Mouse (Mus musculus) embryonic facial prominence, embryonic 12.5 days (tissue): ENCODE data around the gene Dhrs7c. TPM values are rescaled to one million over a fixed set of nuclear protein-coding genes. Genes with fewer than 3 reads are reported as not detected.

Source experiments
- ATAC-seq: fragments of 200-750 bp; cut with Nextera tagmentation; 2 replicates; pipeline ENCODE4 v1.8.0; 2017; ENCODE audit not compliant: insufficient number of reproducible peaks, insufficient read depth, low FRiP score, low TSS enrichment
- H3K27ac ChIP-seq: fragments of 300-500 bp; sonication (generic); 2 replicates; pipeline ENCODE4 v1.5.1; 2016; ENCODE audit warnings: mild to moderate bottlenecking
- H3K27me3 ChIP-seq: fragments of 300-500 bp; sonication (generic); 2 replicates; pipeline ENCODE4 v1.6.1; 2016; ENCODE audit warnings: mild to moderate bottlenecking, moderate library complexity
- H3K36me3 ChIP-seq: fragments of 300-500 bp; sonication (generic); 2 replicates; pipeline ENCODE4 v1.6.1; 2016; ENCODE audit warnings: mild to moderate bottlenecking
- H3K4me1 ChIP-seq: fragments of 300-500 bp; sonication (generic); 2 replicates; pipeline ENCODE4 v1.6.1; 2016
- H3K4me2 ChIP-seq: fragments of 300-500 bp; sonication (generic); replicated peaks from 2 replicates; pipeline ENCODE4 v1.6.1; 2016; ENCODE audit warnings: mild to moderate bottlenecking, moderate library complexity
- H3K4me3 ChIP-seq: fragments of 300-500 bp; sonication (generic); 2 replicates; pipeline ENCODE4 v1.5.1; 2016; ENCODE audit warnings: mild to moderate bottlenecking
- H3K9ac ChIP-seq: fragments of 300-500 bp; sonication (generic); 2 replicates; pipeline ENCODE4 v1.6.1; 2016; ENCODE audit warnings: mild to moderate bottlenecking, moderate library complexity
- H3K9me3 ChIP-seq: fragments of 300-500 bp; sonication (generic); 2 replicates; pipeline ENCODE4 v1.6.1; 2016; ENCODE audit warnings: mild to moderate bottlenecking, moderate library complexity
- WGBS: fragments of 180-500 bp; shearing (Covaris S2); methylation state at CpG from one replicate; pipeline ENCODE4 v1.1.7; 2016; 5-methylcytosine and 5-hydroxymethylcytosine counted together
- polyA plus RNA-seq: library from polyadenylated mRNA; unstranded; fragments of >200 nt; fragmentation: Nextera tagmentation; extraction: Ambion mirVana; gene quantifications from 2 replicates; pipeline ENCODE4 v1.2.1, GENCODE M21; 2016

The Dhrs7c gene
- 1.1 and 1.2 TPM in 2 replicates for polyA plus RNA-seq

DNA sequence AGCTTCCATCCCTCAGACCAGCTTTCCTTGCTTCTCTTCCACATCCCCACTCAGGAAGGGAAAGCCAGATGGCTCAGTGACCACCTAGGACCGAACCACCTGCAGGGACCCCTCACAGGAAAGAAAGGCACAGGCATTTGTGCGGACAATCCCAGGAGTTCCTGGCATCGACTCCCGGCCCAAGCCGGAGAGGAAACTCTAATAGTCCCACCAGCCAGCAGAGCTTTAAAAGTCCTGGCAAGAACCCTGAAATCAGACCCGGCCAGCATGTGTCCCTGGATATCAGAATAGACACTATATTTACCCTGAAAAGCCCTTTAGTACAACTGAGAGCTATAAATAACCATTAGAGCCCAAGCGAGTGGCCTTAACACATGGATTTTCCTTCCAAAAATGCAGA lies at the start of gene Dhrs7c:
Gene Dhrs7c, plus strand, starts transcription at position 257 of the 400 bp plus-strand sequence.
- no peaks in the 10 kb centered on the region for H3K36me3 ChIP-seq
- no peak within 1 kb of the TSS for H3K4me2 ChIP-seq
- H3K9ac ChIP-seq, result no peak within 1 kb of the TSS
- 73% methylated on average over 7 of the region's 7 CpGs for WGBS
- no peak for ATAC-seq
- no peaks in the 10 kb centered on the region for H3K27me3 ChIP-seq
- H3K4me3 ChIP-seq, result no peak within 1 kb of the TSS
- H3K4me1 ChIP-seq, result 0 out of 2 replicates have a peak, but pooled peaks cover 4% of the 10 kb centered on the region
- no peaks in the 10 kb centered on the region for H3K9me3 ChIP-seq
- H3K27ac ChIP-seq, result no peak within 1 kb of the TSS

DNA sequence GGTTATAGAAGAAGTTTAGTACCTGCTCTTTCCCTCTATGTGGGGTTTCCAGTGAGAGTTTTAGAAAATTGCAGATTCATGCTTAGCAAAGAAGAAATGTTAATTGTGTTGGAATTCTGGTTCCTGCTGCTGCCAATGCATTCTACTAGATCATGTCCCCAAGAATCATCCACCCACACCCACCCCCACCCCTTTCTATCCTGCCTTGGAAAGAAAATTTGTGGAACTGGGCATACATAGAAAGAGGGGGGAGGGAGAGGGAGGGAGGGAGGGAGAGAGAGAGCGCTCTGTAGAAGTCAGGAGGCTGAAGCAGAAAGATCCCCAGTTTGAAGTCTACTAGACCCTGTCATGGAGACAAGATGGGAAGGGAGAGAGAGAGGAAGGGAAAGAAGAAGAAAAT lies 41.7 kb upstream of the Dhrs7c start:
- no peaks in the 10 kb centered on the region for H3K36me3 ChIP-seq
- H3K4me2 ChIP-seq, result no peak overlapping the region
- H3K9ac ChIP-seq, result no peak overlapping the region
- H3K4me1 ChIP-seq, result no peaks in the 10 kb centered on the region
- no peaks in the 10 kb centered on the region for H3K9me3 ChIP-seq
- H3K4me3 ChIP-seq, result no peak overlapping the region
- no peak overlapping the region for H3K27ac ChIP-seq
- no peak for ATAC-seq
- H3K27me3 ChIP-seq, result no peaks in the 10 kb centered on the region
- WGBS, result 89% methylated on average over 1 of the region's 1 CpGs

GRCm38 (mm10) chr11:67757373-67758167 lies 40.4 kb upstream of the Dhrs7c start:
- no peaks in the 10 kb centered on the region for H3K9me3 ChIP-seq
- H3K27me3 ChIP-seq, result no peaks in the 10 kb centered on the region
- H3K4me1 ChIP-seq, result no peaks in the 10 kb centered on the region
- H3K27ac ChIP-seq, result no peak overlapping the region
- no peak overlapping the region for H3K4me3 ChIP-seq
- no peak overlapping the region for H3K4me2 ChIP-seq
- H3K36me3 ChIP-seq, result no peaks in the 10 kb centered on the region
- no peak for ATAC-seq
- no peak overlapping the region for H3K9ac ChIP-seq
- 70% methylated on average over 15 of the region's 15 CpGs for WGBS

DNA sequence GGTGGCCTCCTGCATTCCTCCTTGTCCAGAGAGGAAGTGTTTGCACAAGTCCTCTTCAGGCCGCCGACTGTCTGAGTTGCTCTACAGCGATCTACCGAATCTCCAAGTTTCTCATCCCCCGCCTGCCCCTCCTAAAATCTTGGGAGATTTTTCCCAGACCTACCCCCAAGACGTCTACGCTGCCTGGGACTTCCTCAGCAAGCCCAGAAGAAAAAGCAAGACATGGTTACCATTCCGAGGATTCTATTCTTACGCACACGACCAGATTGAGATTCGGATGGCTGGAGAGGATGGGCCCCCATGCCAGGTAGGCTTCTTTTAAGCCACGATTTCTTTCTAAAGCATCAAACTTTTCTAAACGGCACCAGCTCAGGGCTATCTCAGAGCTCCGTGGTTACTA lies 26.9 kb upstream of the Dhrs7c start, which contains the start of gene Glp2r:
Gene Glp2r, minus strand, starts transcription at position 101 of the 400 bp plus-strand sequence.
- ATAC-seq, result no peak
- Histone ChIP-seq H3K36me3 (no peaks in the 10 kb centered on the region), H3K9ac (no peak within 1 kb of the TSS), H3K27ac (no peak within 1 kb of the TSS), H3K27me3 (no peaks in the 10 kb centered on the region; the same call in 1 of the 2 replicates), H3K4me2 (no peak within 1 kb of the TSS), H3K4me3 (no peak within 1 kb of the TSS), H3K4me1 (no peaks in the 10 kb centered on the region), H3K9me3 (no peaks in the 10 kb centered on the region)
- 84% methylated on average over 14 of the region's 14 CpGs for WGBS

GRCm38 (mm10) chr11:67771691-67772090 lies 26.3 kb upstream of the Dhrs7c start:
- Histone ChIP-seq H3K9ac (no peak overlapping the region), H3K9me3 (no peaks in the 10 kb centered on the region), H3K27me3 (no peaks in the 10 kb centered on the region; the same call in 1 of the 2 replicates), H3K4me3 (no peak overlapping the region), H3K36me3 (no peaks in the 10 kb centered on the region), H3K4me2 (no peak overlapping the region), H3K27ac (no peak overlapping the region), H3K4me1 (no peaks in the 10 kb centered on the region)
- no peak for ATAC-seq
- 80% methylated on average over 2 of the region's 2 CpGs for WGBS

DNA sequence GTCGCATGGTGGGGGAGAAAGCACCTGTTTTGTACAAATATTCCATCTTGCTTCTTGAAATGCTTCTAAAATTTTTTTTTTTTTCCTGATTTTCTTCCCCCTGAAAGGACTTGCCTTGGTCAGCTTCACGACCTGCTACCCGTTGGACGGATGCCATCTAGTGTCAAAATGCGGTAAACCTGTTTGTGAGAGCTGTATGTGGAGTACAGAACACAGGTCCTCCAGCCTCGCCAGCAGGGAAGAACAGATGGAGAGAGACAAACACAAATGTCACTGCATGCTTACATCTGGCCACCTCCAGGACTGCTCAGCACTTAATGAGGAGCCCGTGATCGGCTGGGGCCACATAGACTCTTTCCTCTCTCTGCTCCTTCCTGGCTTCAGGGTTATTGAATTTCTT lies 25.4 kb upstream of the Dhrs7c start:
- Histone ChIP-seq H3K27me3 (no peaks in the 10 kb centered on the region; the same call in 1 of the 2 replicates), H3K4me1 (no peaks in the 10 kb centered on the region), H3K4me3 (no peak overlapping the region), H3K9me3 (no peaks in the 10 kb centered on the region), H3K36me3 (no peaks in the 10 kb centered on the region), H3K9ac (no peak overlapping the region), H3K4me2 (no peak overlapping the region), H3K27ac (no peak overlapping the region)
- 19% methylated on average over 8 of the region's 8 CpGs for WGBS
- 0 out of 2 replicates have a peak, but pooled peaks have one; percentile 35 for ATAC-seq

DNA sequence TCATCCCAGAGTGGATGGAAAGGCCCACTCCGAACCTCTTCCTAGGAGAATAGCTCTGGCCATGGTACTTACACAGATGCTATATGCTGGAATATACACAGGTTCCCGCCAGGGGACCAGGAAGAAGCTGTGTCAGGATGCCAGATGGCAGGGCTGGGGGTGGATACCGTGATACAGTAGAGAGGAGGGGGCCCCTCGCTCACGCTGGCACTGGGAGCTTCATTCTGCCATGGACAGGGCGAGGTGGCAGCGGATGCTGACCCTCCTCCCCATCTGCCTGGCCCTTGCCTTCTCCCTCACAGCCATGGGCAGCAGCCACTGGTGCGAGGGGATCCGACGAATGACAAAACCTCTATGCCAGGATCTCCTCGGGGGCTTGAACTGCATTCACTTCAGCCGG lies 23.6 kb upstream of the Dhrs7c start, which contains the start of gene Gsg1l2:
Gene Gsg1l2, plus strand, starts transcription at position 230 of the 400 bp plus-strand sequence.
- WGBS, result 84% methylated on average over 12 of the region's 12 CpGs
- Histone ChIP-seq H3K36me3 (no peaks in the 10 kb centered on the region), H3K27me3 (no peaks in the 10 kb centered on the region; the same call in 1 of the 2 replicates), H3K27ac (no peak within 1 kb of the TSS), H3K4me1 (no peaks in the 10 kb centered on the region), H3K4me2 (no peak within 1 kb of the TSS), H3K4me3 (no peak within 1 kb of the TSS), H3K9ac (no peak within 1 kb of the TSS), H3K9me3 (no peaks in the 10 kb centered on the region)
- no peak for ATAC-seq

- H3K9me3 ChIP-seq, result no peaks in the 10 kb centered on the region
- no peak overlapping the region for H3K27ac ChIP-seq
- H3K4me2 ChIP-seq, result no peak overlapping the region
- H3K27me3 ChIP-seq, result no peaks in the 10 kb centered on the region
- ATAC-seq, result no peak
- no peaks in the 10 kb centered on the region for H3K36me3 ChIP-seq
- H3K9ac ChIP-seq, result no peak overlapping the region
- H3K4me3 ChIP-seq, result no peak overlapping the region
- WGBS, result 82% methylated on average over 11 of the region's 11 CpGs
- H3K4me1 ChIP-seq, result no peaks in the 10 kb centered on the region
These were observed 7.8 kb upstream of the Dhrs7c start for GRCm38 (mm10) chr11:67790182-67790581.

DNA sequence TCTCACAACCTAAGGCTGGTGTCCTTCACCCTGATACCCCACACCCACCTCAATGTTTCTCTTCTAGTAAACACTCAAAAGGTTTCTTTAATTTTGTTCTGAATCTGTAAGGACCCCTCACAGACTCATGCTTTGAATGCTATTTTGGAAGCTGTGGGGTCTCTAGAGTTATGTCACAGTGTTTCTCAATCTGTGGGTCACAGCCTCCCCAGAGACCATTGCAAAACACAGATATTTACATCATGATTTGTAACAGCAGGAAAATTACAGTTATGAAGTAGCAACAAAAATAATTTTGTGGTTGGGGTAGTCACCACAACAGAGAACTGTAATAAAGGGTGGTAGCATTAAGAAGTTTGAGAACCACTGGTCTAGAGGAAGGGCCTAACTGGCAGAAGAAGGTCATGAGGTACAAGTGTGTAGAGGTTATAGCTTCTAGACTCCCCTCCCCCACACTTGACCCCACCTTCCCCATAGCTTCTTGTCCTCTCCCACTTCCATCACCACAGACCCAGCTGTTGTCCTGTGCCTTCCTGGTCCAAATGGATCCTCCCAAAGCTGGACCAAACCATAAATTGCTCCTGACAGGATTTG lies 2.2 kb downstream of the Dhrs7c start:
- Histone ChIP-seq H3K36me3 (no peaks in the 10 kb centered on the region), H3K27ac (no peak overlapping the region), H3K4me3 (no peak overlapping the region), H3K9me3 (no peaks in the 10 kb centered on the region), H3K4me1 (0 out of 2 replicates have a peak, but pooled peaks cover 4% of the 10 kb centered on the region), H3K27me3 (no peaks in the 10 kb centered on the region), H3K9ac (no peak overlapping the region), H3K4me2 (no peak overlapping the region)
- ATAC-seq, result no peak

DNA sequence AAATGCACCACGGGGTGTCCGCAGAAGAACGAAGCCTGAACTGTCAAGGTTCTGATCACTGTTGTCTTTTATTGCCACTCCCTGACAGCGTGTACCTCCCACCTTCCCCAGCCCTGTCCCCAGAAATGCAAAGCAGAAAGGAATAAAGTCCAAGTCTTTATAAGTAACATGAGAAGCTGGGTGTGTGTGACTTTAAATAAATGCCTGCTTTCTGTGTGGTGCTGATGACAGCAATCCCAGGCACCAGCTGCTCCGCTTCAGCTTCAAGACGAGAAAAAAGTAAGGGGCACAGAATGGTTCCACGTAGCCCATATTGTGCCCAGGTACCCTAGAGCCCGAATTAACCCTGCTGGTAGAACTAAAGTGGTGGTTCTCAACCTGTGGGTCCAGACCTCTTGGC lies 3.2 kb downstream of the Dhrs7c start:
- Histone ChIP-seq H3K4me2 (no peak overlapping the region), H3K4me3 (no peak overlapping the region), H3K4me1 (0 out of 2 replicates have a peak, but pooled peaks cover 4% of the 10 kb centered on the region), H3K36me3 (no peaks in the 10 kb centered on the region), H3K27me3 (no peaks in the 10 kb centered on the region), H3K27ac (no peak overlapping the region), H3K9ac (no peak overlapping the region), H3K9me3 (no peaks in the 10 kb centered on the region)
- ATAC-seq, result no peak
- 64% methylated on average over 8 of the region's 8 CpGs for WGBS

DNA sequence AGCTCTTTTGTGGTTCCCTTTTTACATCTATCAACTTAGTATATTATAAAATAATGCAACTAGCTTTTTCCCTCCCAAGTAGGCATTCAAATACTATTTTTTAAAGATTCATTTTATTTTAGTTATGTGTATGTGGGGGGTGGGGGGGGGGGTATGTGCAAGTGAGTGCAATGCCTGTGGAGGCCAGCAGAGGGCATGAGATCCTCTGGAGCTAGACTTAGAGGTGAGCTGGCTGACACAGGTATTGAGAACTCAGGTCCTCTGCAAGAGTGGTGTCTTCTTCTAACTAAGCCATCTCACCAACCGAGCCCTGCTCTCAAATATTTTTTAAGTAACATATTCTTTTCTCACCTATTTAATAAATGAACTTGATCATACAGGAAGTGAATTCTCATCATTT lies 7.6 kb downstream of the Dhrs7c start:
- Histone ChIP-seq H3K9me3 (no peaks in the 10 kb centered on the region), H3K4me2 (no peak overlapping the region), H3K9ac (no peak overlapping the region), H3K27me3 (no peaks in the 10 kb centered on the region), H3K4me3 (no peak overlapping the region), H3K27ac (no peak overlapping the region), H3K4me1 (0 out of 2 replicates have a peak, but pooled peaks cover 4% of the 10 kb centered on the region), H3K36me3 (no peaks in the 10 kb centered on the region)
- WGBS, result 89% methylated on average over 1 of the region's 1 CpGs
- no peak for ATAC-seq
